Mouse (Mus musculus) forebrain, embryonic 14.5 days (tissue): ENCODE measurements around the gene Lmx1a. TPM values are rescaled to one million over a fixed set of nuclear protein-coding genes. Genes with fewer than 3 reads are reported as not detected.
A peak's percentile ranks its signal among the peaks of the same experiment; 100 is the strongest.

ENCODE experiments used
- ATAC-seq: fragments of 200-750 bp; cut with Nextera tagmentation; 2 replicates; pipeline ENCODE4 v1.8.0; 2017; ENCODE audit warnings: mild to moderate bottlenecking, moderate library complexity
- DNase-seq: peaks from one replicate; pipeline ENCODE4 v3.0.0-alpha.2; 2015; ENCODE audit warnings: low spot score
- H3K27ac ChIP-seq: fragments of 300-500 bp; sonication (generic); 2 replicates; pipeline ENCODE4 v1.5.1; 2014; ENCODE audit warnings: low read depth, mild to moderate bottlenecking, control low read depth, low read length, moderate library complexity
- H3K27me3 ChIP-seq: fragments of 300-500 bp; sonication (generic); replicated peaks from 2 replicates; pipeline ENCODE4 v1.6.1; 2014; ENCODE audit warnings: low read length, control low read depth, mixed read lengths; ENCODE audit not compliant: control insufficient read depth, insufficient read depth
- H3K36me3 ChIP-seq: fragments of 300-500 bp; sonication (generic); 2 replicates; pipeline ENCODE4 v1.6.1; 2014; ENCODE audit warnings: low read length, control low read depth; ENCODE audit not compliant: control insufficient read depth, insufficient read depth
- H3K4me1 ChIP-seq: fragments of 300-500 bp; sonication (generic); 2 replicates; pipeline ENCODE4 v1.6.1; 2014; ENCODE audit warnings: antibody characterized with exemption, low read length, control low read depth; ENCODE audit not compliant: control insufficient read depth, insufficient read depth
- H3K4me2 ChIP-seq: fragments of 300-500 bp; sonication (generic); 2 replicates; pipeline ENCODE4 v1.6.1; 2014; ENCODE audit warnings: mild to moderate bottlenecking, control low read depth, low read length
- H3K4me3 ChIP-seq: fragments of 300-500 bp; sonication (generic); 2 replicates; pipeline ENCODE4 v1.5.1; 2014; ENCODE audit warnings: low read depth, low read length, control low read depth
- H3K9ac ChIP-seq: fragments of 300-500 bp; sonication (generic); 2 replicates; pipeline ENCODE4 v1.6.1; 2014; ENCODE audit warnings: mild to moderate bottlenecking, low read length, control low read depth, moderate library complexity
- H3K9me3 ChIP-seq: fragments of 300-500 bp; sonication (generic); replicated peaks from 2 replicates; pipeline ENCODE4 v1.6.1; 2016; ENCODE audit warnings: low read length, control low read depth, mixed read lengths; ENCODE audit not compliant: control insufficient read depth
- WGBS: fragments of 180-500 bp; shearing (Covaris S2); extraction: QIAGEN DNeasy Blood & Tissue Kit; methylation state at CpG from one replicate; pipeline ENCODE4 v1.1.7; 2014; 5-methylcytosine and 5-hydroxymethylcytosine counted together
- polyA plus RNA-seq: library from polyadenylated mRNA; unstranded; fragments of >200 nt; fragmentation: Nextera tagmentation; extraction: Ambion mirVana; gene quantifications from 2 replicates; pipeline ENCODE4 v1.2.1, GENCODE M21; 2014

The Lmx1a gene
- polyA plus RNA-seq, 1 experiment from 2014 or later, result 2.8 TPM

DNA sequence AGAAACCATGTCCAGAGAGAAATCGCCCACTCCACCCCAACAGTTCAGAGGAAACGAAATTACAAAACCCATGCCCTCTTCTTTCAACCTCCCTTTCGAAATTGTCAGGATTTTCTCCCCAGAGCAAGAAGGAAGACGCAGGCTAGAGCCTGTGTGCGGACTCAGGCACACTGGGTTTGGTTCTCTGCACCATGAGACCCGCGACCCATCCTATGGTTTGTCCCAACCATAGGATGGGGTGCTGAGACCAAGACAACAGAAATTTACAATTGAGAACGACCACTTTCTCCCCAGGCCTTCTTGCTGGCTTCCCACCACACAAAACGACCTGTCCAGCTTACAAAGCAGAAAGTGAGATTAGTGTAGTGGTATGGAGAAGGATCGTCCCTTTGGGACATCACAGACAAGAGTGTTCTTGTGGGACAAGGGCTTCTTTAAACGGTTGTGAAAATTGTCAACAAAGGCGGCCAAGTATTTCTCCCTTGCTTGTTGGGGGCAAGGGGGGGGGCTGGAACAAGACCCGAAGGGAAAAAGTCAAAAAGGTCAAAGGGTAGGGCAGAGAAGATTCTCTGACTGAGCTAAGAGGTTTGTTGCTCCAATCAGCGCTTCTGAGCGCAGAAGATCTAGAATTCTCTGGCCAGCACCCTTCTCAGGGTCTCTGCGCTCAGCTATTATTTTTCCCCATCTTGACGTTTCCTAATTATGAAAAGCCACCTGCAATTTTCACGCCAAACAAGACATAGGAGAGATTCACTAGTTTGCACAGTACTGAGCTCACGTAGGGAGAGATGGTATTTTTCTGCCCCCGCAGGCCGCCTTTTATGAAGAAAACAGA lies 1.9 kb downstream of the Lmx1a start:
- DNase-seq, result no peak
- peaks cover 84% of the 10 kb centered on the region for H3K27me3 ChIP-seq
- 3% methylated on average over 21 of the region's 21 CpGs for WGBS
- H3K9me3 ChIP-seq, result no peaks in the 10 kb centered on the region
- H3K4me3 ChIP-seq, result no peak overlapping the region
- no peak overlapping the region for H3K27ac ChIP-seq
- no peaks in the 10 kb centered on the region for H3K36me3 ChIP-seq
- no peak overlapping the region for H3K9ac ChIP-seq
- H3K4me2 ChIP-seq, result no peak overlapping the region
- peaks cover 13% of the 10 kb centered on the region for H3K4me1 ChIP-seq
- no peak for ATAC-seq

DNA sequence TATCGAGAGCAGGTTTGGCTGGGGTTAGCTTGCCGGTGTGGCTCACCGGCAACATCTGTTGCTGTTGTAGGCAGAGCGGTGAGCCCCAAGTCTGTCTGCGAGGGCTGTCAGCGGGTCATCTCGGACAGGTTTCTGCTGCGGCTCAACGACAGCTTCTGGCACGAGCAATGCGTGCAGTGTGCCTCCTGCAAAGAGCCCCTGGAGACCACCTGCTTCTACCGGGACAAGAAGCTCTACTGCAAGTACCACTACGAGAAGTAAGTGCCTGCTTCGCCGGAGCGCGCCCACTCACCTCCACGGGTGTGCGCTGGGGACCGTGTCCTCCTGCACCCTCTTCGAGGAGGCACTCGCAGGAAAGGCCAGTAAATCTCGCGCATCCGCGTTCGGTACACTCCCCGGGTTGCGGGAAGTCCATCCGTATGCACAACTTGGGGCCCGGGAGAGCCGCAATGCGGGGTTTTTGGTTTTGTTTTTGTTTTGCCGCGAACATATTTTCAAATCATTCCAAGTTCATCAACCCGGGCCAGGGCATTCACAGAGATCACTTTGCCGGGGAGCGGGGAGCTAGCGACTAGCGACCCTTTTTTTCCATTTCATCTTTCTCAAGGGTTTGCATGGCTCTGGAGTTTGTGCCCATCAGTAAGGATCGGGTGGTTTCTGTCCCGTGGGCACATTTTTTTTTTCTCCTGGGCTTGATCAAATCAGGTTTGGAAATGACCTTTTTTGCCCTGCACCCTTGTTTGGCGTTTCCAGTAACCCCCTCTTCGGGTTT lies 3.1 kb downstream of the Lmx1a start:
- no peaks in the 10 kb centered on the region for H3K9me3 ChIP-seq
- H3K36me3 ChIP-seq, result no peaks in the 10 kb centered on the region
- DNase-seq (no peak), ATAC-seq (no peak)
- peaks cover 13% of the 10 kb centered on the region for H3K4me1 ChIP-seq
- H3K27ac ChIP-seq, result no peak overlapping the region
- H3K4me2 ChIP-seq, result peak overlapping the region; percentile 28
- H3K27me3 ChIP-seq, result peaks cover 87% of the 10 kb centered on the region
- peak overlapping the region; percentile 17; the same call in 1 of the 2 replicates for H3K9ac ChIP-seq
- peak overlapping the region; percentile 13 for H3K4me3 ChIP-seq
- under 1% methylated on average over 44 of the region's 44 CpGs for WGBS

DNA sequence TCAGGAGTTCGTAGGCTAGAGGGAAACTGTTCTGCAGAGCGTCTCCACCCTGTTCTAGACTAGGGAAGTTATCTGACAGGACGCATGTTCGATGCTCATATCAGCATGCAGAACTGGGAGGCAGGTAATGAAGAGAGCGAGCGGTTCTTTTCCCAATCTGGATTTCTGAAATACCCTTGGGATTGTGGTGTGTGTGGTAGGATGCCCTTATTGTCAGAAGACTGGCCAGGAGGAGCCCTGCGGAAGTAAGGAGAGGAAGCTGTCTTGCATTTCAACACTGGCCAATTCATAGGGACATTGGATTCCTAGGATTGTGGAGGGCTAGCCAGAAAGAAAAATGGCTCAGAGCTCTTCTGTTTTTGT lies 3.6 kb downstream of the Lmx1a start:
- no peak overlapping the region for H3K9ac ChIP-seq
- peak overlapping the region; percentile 28; the same call in 1 of the 2 replicates for H3K4me2 ChIP-seq
- no peak overlapping the region for H3K27ac ChIP-seq
- DNase-seq (no peak), ATAC-seq (no peak)
- H3K36me3 ChIP-seq, result no peaks in the 10 kb centered on the region
- 0 out of 2 replicates have a peak overlapping the region, but pooled peaks have one; percentile 13 for H3K4me3 ChIP-seq
- H3K27me3 ChIP-seq, result peaks cover 85% of the 10 kb centered on the region
- H3K9me3 ChIP-seq, result no peaks in the 10 kb centered on the region
- WGBS, result under 1% methylated on average over 7 of the region's 7 CpGs
- H3K4me1 ChIP-seq, result peaks cover 13% of the 10 kb centered on the region

DNA sequence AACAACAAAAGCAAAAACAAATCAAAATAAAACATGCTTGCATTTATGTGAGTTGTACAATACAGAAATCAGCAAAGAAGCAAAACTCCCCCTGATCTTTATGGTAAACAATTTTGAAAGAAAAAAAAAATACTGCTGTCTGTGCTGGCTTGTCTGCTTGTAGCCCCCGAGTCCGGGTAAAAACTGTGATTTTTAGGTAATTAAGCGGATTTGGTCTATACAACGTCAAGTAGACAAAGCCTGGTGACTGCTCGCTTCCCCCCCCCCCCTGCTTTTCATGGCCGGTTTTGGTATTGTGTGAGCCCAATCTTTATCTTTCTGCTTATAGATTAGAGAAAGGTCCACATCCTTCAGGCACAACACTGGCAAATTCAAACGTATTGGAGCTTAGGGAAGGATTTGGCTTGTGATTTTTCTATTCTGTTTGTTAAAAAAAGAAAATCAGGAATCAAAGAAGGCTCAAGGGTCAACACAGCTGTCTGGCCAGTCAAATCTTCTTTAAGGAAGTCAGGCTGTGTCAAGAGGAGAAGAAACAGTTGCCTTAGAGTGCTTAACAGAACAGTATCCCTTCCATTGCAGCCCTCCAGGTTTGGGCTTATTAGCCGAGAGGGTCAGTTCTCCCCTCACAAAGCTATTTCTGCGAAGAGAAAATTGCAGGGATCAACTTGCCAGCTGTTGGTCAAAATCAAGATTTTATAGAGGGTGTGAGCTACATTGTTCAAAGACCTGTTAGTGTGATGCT lies 4.6 kb downstream of the Lmx1a start:
- 1% methylated on average over 9 of the region's 9 CpGs for WGBS
- H3K27ac ChIP-seq, result no peak overlapping the region
- H3K36me3 ChIP-seq, result no peaks in the 10 kb centered on the region
- no peak overlapping the region for H3K4me2 ChIP-seq
- no peak overlapping the region for H3K4me3 ChIP-seq
- H3K4me1 ChIP-seq, result peaks cover 10% of the 10 kb centered on the region
- DNase-seq (no peak), ATAC-seq (no peak)
- no peak overlapping the region for H3K9ac ChIP-seq
- H3K27me3 ChIP-seq, result peaks cover 81% of the 10 kb centered on the region
- H3K9me3 ChIP-seq, result no peaks in the 10 kb centered on the region

DNA sequence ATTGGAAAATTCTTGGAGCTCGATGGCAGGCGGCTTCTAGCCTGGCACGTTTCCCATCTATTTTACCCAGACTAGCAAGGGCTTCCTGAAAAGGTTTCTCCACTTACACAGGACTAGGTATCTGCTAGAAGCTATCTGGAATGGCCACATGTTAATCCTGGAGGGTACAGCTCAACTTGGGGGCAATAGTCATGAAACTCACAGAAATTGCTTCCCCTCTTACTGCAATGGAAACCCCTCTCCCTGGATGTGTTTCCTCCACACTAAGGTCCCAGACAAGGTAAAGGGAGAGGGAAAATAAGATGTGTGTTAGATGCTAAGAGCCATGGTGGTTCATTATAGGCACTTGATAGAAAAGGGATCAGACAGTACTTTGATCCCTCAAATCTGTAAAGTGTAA lies 5.7 kb downstream of the Lmx1a start:
- Histone ChIP-seq H3K27ac (no peak overlapping the region), H3K27me3 (peaks cover 78% of the 10 kb centered on the region), H3K4me2 (no peak overlapping the region), H3K36me3 (no peaks in the 10 kb centered on the region), H3K4me1 (peaks cover 6% of the 10 kb centered on the region; the same call in 1 of the 2 replicates), H3K4me3 (no peak overlapping the region), H3K9me3 (no peaks in the 10 kb centered on the region), H3K9ac (no peak overlapping the region)
- no peak for DNase-seq
- 12% methylated on average over 3 of the region's 3 CpGs for WGBS
- no peak for ATAC-seq

DNA sequence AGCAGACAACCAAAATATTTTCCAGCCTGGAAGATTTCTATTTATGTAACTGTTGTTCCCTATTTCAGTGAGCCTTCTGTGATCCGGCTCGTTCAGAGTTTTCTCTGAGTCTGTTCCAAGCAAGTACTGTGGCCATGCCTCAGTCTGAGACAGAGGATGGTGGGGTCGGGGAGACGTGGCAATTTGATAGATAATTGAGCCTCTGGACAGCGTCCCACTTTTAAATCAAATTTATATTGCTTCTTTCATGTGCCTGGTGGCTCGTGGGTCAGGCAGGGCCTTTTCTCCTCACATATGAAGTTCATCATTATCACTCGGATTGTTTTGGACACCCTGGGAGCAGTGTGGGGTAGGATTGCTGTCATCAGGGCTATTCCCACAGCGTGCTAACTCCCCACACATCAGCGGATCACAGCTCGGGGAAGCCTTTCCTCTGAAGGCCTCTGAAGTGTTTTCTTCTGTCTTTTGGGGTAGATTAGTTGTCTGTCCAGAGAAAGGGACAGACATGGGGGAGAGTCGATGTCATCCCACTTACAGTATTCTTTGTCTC lies 6.9 kb downstream of the Lmx1a start:
- H3K4me1 ChIP-seq, result peaks cover 6% of the 10 kb centered on the region; the same call in 1 of the 2 replicates
- H3K9ac ChIP-seq, result no peak overlapping the region
- no peak overlapping the region for H3K4me2 ChIP-seq
- H3K9me3 ChIP-seq, result no peaks in the 10 kb centered on the region
- ATAC-seq, result no peak
- no peak for DNase-seq
- WGBS, result 21% methylated on average over 11 of the region's 11 CpGs
- H3K36me3 ChIP-seq, result no peaks in the 10 kb centered on the region
- no peak overlapping the region for H3K27ac ChIP-seq
- H3K4me3 ChIP-seq, result no peak overlapping the region
- peaks cover 78% of the 10 kb centered on the region for H3K27me3 ChIP-seq

DNA sequence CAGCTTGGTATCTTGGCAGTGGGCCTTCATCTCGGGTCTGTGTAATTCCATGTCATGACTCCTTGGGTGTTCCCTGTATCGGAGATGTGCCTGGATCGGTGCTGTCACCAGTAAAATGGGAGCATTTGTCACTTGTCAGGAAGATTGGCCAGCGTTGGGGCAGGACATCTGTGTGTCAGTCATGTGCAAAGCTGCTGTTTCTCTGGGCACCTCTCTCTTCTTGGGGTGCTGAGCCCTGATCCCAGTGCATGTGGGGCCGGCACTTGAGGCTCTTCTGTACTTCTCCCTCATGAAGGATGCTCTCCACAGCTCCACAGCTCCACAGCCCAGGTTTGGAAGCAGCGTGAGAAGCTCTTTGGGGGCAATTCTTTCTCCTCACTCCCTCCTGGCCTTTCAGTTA lies 10.7 kb downstream of the Lmx1a start:
- DNase-seq (no peak), ATAC-seq (no peak)
- Histone ChIP-seq H3K36me3 (no peaks in the 10 kb centered on the region), H3K27ac (no peak overlapping the region), H3K4me1 (no peaks in the 10 kb centered on the region), H3K4me2 (no peak overlapping the region), H3K4me3 (no peak overlapping the region), H3K9me3 (no peaks in the 10 kb centered on the region), H3K27me3 (peaks cover 49% of the 10 kb centered on the region), H3K9ac (no peak overlapping the region)
- 8% methylated on average over 6 of the region's 6 CpGs for WGBS

DNA sequence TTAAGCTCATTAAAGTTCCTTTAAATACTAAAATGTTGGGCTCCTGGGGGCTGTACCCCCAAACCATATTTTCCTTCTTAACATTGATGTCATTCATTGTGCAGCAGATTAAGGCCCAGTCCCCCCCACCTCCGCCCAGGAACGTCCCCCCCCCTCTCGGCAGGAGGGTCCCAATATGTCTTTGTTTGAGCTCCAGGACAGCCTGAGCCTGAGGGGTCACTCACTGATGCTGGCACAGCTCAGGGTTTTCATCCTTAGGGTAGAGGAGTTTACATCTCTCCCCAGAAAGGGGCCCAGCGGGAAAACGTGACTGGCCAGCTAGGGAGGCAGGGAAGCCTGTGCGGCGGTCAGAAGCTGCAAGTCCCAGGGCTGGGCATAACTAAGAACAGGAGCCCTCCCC lies 11.2 kb downstream of the Lmx1a start:
- H3K9me3 ChIP-seq, result no peaks in the 10 kb centered on the region
- no peak overlapping the region for H3K27ac ChIP-seq
- ATAC-seq (no peak), DNase-seq (no peak)
- H3K4me1 ChIP-seq, result no peaks in the 10 kb centered on the region
- H3K9ac ChIP-seq, result no peak overlapping the region
- H3K4me3 ChIP-seq, result no peak overlapping the region
- no peaks in the 10 kb centered on the region for H3K36me3 ChIP-seq
- H3K27me3 ChIP-seq, result peaks cover 44% of the 10 kb centered on the region
- 2% methylated on average over 7 of the region's 7 CpGs for WGBS
- no peak overlapping the region for H3K4me2 ChIP-seq
